Mouse (Mus musculus): ENCODE data around the gene Dpf3.
A peak's percentile ranks its signal among the peaks of the same experiment; 100 is the strongest.

Dpf3 gene

DNA sequence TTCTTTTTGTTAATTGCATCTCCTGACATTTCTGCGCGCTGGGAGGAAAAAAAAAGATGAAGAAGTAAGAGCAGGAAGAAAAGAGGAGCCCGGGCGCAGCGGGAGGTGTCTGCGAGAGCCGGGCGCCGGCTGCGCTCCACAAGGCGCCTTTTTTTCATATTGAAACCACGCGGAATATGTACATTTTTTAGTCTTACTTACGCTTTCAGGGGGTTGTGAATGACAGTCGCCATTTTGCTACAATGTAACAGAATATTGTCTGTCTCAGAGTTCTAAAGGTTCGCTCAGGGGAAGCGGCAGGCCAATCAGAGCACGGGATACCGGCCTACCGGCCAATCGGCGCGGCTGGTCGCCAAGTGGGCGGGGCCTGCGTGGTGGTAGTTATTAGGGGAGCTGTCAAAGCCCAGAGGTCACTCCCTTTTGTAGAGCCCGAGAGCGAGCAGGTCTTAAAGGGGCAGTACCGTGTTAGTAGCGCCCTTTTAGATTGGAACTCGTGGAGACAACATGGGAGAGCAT, at the start of gene Dpf3:
TSS of gene Dpf3 (minus strand) at position 241 of the 516 bp plus-strand sequence.
- DNase-seq (ENCODE audit: low read depth, low spot score) = peak; percentile 93

DNA sequence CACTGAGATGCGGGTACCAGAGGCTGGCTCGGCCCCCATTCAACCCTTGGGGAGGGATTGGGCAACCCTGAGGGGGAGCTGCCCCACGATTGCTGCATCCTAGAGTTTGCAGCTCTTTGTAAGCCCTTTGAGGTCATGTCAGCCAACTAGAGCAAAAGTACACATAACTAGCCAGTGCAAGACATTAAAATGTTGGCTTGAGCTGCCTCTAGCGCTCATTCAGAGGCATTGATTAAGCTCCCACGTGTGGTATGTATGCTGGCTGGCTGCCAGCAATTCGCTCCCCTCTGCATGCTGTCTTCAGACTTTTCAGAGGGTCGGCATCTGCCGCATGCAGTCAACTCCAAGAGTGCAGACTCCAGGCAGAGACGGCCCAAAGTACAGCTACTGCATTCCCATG, 48.5 kb upstream of the Dpf3 start:
- DNase-seq (ENCODE audit: low read depth, low spot score) = peak; percentile 20

DNA sequence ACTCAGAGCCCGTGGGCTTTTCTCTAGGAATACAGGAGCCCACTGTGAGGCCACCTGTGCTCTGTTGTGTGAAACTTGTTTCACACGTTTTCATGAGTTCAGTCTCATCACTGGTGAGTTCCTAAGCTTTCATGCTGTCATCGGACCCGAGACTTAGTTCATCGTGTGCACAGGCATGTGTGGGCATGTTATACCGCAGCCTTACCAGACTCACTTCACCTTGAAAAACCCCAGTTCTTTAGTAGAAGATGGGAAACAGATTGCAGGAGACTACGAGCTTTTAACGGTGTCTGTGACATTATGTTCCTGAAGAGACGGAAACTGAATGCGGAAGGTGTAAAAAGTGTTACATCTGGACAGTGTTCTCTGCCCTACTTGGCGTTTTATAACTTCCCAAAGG, 47.9 kb upstream of the Dpf3 start:
- DNase-seq (ENCODE audit: low read depth, low spot score) = no peak

DNA sequence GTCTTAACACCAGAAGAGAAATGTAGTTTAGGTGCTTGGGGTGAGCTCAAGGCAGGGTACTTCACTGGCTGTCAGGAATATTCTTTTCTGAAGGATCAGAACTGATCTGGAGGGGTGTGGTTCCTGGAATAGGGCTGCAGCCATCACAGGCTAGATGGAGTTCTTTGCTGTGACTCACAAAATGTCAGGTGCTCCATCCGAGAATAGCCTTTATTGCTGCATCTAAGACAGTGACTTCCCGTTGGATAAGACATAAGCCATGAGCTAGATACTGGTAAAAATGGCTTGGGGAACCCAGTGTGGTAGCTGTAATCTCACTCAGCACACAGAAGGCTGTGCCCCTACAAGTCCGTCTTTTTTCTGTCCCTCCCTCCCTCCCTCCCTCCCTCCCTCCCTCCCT, 46.7 kb upstream of the Dpf3 start:
- no peak for DNase-seq (ENCODE audit: low read depth, low spot score)

DNA sequence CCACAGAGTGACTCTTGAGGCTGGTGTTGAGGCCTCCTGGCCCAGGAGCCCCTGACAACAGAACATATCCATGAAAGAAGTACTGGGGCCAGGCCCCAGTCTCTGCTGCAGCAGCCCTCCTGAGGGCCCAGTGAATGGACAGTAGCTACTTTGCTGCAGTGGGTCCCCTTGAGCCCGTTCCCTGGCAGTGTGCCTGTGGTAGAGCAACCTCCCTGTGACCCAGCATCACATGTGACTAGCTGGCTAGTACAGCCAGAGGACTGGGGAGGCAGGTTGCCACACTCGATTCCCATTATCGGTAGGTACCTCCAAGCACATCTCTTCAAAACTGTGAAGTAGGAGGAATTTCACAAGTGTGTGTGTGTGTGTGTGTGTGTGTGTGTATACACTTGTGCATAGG, 45.5 kb upstream of the Dpf3 start:
- DNase-seq (ENCODE audit: low read depth, low spot score) = no peak

DNA sequence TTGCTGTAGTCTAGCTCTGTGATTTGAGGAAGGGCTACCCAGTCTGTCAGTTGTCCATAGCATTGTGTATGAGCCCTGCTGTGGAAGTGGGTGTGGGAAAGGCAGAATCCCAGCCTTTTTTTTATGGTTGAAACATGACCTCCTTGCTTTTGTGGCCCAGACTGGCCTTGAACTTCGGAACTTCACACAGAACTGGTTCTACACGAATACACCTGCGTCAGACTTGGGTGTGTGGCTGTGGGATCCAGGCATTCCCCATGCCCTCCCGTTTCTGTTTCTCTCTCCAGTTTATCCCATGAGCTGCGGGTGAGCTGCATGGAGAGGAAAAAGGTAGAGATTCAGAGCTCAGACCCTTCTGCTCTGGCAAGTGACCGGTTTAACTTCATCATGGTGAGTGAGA, 44.5 kb upstream of the Dpf3 start:
- no peak for DNase-seq (ENCODE audit: low read depth, low spot score)

DNA sequence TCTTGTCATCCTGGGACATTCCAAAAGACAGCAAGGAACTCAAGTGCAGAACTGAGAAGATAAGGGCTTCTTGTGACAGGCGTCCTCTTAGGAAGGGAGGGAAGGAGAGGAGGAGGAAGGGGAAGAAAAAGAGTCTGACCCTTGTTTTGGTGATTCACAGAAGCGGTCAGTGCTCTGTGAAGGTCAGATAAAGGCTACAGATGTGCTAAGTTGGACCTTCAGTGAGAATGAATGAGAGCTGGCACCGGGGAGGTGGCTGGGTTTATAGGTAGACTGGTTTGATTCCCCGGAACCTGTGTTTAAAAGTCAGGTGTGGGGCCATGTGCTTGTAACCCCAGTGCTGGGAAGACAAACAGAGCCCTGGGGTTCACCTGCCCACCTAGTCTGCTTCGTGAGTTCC, 41.1 kb upstream of the Dpf3 start:
- DNase-seq (ENCODE audit: low read depth, low spot score) = no peak

DNA sequence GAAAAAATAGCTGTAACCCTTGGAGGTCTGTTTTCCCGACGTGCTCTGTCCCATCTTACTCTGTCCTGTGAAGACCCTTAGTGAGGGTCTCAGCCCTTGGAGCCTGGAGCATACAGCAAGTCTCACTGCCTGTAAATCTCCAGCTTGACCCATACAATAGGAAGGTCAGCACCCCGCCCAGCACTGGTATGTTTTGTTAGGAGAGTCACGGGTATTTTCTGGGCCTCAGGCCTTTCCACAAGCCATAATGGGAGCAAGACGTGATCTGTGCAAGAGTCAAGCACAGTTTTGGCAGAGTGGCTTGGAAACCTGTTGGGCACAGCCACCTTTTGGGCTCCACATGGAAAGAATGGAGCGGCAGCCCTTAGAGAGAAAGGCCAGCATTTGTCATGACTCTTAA, 40.3 kb upstream of the Dpf3 start:
- DNase-seq (ENCODE audit: low read depth, low spot score) = no peak

DNA sequence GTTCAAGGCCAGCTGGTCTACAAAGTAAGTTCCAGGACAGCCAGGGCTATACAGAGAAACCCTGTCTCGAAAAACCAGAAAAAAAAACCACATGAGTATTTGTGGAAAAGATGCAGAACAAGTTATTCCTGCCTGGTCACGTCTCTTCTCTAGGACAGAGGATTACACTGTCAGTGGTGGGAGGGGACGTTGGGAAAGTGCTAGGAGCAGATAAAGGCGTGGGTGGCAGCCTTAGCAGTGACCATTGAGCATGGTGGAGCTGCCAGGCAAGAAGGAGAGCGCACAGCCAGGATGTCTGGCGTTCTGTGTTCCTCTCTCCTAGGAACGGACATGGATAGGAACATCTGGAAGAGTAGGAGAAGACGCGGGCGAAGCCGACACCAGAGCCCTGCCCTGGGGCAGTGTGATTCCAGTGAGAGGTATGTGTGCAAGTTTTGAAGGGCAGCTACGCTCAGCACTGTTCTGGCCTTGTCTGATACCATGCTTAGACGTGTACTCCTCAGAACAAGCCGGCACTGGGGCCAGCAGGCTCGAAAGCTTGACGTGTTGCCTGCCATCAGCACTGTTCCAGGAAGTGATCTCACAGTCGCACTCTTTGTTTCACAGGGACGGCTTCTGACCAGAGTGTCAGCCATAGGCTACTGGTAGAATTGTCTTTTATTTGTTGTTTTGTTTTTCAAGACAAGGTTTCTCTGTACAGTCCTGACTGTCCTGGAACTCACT, 38.5 kb upstream of the Dpf3 start:
- no peak for DNase-seq (ENCODE audit: low read depth, low spot score)

DNA sequence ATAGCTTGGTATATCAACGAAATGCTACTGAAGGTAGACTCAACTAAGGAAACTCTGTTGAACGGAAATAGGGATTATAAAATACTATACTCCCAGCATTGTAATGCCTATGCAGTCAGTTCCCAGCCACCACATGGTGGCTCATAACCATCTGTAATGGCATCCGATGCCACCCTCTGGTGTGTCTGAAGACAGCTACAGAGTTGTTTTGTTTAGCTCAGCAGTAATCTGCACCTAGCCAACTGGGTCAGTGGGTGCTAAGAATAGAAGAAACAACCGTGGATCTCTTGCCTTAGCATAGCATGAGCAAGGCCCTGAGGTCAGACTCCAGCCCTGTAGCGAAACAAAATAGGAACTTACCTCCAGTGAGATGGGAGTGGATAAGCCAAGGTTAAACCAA, 36.8 kb upstream of the Dpf3 start:
- DNase-seq (ENCODE audit: low read depth, low spot score) = no peak

DNA sequence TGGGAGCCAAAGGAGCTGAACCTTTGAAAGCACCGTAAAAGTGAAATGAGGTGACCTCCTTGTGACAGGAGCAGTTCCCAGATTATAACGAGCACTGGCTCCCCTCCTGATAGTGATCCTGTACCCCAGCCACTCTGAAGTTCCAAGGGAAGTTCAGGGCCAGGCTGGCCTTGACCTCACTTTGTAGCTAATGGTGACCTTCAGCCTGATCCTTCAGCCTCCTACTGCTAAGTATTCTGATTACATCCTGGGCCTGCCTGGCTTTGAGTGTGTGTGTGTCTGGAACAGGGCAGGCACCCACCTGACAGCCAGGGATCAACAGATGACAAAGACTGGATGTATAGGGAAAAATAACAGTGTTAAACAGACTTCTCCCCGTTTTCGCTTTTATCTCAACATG, 36.4 kb upstream of the Dpf3 start:
- no peak for DNase-seq (ENCODE audit: low read depth, low spot score)

DNA sequence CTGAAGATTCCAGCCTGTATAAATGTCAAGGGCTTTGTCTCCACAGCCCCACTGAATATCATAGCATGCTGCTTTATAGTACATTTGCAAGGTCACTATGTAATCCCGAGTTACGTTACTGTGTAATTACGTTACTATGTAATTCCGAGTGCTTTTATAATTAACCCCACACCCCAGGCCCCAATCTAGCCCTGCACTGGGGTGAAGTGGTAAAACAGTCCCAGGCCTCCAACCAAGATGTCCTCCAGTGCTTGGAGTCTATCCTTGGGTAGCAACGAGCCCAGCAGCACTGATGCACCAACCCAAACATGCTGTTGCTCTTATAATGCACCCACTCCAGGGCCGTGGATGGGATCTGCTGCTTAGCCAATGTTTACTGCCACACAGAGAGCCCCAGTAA, 35.5 kb upstream of the Dpf3 start:
- DNase-seq (ENCODE audit: low read depth, low spot score) = no peak

DNA sequence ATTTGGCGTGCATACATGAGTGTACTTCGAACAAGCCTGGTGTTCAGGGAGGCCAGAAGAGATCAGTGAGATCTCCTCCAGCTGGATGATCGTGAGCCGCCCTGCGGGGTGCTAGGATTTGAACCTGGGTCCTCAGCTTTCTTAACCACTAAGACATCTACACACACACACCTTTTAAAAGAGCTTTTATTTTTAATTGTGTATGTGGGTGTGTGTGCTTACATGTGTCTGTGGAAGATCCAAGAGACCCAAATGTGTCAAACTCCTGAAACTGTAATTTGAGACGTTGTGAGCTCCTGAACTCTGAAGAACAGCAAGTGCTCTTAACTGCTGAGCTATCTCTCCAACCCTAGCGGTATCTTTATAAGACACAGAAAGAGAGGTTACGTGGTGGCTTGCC, 33.6 kb upstream of the Dpf3 start:
- no peak for DNase-seq (ENCODE audit: low read depth, low spot score)

DNA sequence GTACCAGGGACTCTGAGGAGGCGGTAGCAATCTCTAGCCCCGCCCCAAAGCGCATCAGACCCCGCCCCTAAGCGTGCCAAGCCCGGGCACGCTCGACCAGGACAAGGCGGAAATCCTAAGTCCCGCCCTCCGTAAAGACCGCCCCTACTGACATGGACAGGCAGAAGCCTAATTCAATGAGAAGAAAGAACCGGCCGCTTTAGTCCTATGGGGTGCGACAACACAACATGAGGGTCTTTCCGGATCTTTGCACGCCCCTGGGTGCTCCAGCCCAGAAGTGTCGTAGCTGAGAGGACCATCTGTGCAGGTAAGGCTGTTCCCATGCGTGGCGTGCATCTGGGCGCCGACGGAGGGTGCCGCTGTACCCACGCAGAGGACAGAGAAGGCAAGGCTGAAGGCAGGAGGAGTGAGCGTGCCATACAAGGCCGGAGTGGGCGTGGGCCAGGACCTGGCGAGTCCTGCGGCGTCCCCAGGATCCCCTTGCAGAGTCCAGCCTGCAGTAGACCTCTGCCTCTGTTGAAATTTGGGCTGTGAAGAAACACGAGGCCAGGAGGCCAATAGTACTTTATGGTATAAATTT, 32.9 kb upstream of the Dpf3 start, which contains the start of gene Dcaf4:
TSS of gene Dcaf4 (plus strand) at position 156 of the 580 bp plus-strand sequence.
- peak; percentile 92 for DNase-seq (ENCODE audit: low read depth, low spot score)

DNA sequence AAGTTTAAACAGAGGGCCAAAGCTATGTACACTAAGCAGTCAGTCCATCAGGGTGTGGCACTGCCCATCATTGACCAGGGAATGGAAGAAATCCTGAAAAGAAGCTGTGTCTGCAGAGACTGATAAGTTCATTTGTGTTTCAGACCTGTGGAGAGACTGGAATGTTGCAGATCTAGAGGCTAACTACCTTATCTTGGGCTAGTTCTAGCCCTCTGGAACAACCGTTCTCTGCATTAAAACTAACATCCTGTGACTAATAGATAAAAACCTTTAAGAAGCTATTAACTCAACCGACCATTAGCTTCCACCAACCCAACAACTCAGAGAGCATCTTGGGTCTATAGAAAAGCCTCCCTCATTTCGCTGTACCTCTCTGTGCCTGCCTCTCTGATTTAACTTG, 30.1 kb upstream of the Dpf3 start:
- no peak for DNase-seq (ENCODE audit: low read depth, low spot score)

DNA sequence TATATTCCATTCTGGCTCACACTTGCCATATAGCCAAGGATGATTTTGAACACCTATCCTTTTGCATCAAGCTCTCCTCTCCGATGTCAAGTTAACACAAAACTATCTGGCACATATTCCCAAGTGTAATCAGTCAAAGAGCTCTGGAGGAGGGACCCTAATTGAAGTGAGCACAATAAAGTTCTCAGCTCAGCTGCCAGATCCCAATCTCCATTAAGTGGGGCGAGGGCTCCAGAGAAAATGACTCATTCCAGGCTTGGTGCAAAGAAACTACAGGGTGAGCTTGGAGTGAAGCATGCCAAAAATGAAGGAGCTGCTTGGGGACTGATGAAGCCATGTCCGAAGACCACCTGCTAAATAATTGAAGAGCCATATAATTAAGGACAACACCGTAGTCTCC, 26.7 kb upstream of the Dpf3 start:
- DNase-seq (ENCODE audit: low read depth, low spot score) = no peak

DNA sequence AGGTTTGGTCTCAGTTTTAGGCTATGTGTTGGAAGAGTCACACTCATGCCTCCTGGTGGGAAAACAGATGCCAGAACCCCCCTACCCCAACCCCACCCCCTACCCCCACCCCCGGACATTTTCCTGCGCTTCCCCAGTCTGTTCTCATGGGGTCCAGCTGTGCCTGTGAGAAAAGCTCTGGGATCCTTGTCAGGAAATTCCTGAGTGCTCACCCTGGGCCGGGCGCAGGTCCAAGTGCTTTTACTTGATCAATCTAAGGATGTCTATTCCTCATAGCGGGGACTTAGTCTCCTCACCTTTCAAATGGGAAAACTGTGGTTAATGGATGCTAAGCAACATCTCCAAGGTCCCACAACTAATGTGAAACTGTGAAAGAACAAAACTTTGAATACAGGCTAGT, 25.7 kb upstream of the Dpf3 start:
- no peak for DNase-seq (ENCODE audit: low read depth, low spot score)

DNA sequence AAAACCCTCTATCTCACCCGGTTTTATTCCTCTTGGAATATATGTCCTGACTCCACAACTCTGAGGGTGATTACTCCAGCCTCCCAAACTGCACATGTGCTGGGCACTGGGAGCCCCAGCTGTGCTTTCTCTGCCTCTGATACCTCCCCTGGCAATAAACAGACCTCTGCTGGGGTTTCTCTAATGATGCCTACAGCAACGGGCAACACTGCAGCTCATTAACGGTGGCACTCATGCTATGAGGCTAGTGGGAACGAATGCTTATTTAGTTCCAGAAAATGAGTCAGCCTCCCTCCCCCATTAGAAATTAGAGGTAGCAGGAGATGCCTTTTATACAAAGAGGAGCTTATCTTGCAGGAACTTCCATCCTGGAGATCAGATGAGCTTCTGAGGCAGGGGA, 25.3 kb upstream of the Dpf3 start:
- DNase-seq (ENCODE audit: low read depth, low spot score) = no peak

DNA sequence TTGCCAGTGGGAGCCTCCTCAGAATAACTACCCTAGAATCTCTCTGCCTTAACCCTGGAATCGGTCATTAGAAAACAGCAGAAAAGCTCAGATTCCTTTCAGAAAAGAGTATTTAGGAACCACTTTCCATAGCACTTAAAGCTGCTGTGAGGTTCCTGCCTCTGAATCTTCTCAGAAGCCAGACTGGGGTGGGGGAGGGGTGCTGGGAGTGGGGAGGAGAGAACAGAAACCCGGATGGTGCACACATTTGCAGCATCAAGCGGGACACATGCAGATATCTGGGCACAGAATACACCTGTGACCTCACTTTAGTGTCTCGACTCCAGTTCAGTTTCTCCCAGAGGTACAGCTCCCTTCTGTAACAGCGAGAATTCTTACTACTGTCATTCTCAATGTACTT, 23.1 kb upstream of the Dpf3 start:
- no peak for DNase-seq (ENCODE audit: low read depth, low spot score)

DNA sequence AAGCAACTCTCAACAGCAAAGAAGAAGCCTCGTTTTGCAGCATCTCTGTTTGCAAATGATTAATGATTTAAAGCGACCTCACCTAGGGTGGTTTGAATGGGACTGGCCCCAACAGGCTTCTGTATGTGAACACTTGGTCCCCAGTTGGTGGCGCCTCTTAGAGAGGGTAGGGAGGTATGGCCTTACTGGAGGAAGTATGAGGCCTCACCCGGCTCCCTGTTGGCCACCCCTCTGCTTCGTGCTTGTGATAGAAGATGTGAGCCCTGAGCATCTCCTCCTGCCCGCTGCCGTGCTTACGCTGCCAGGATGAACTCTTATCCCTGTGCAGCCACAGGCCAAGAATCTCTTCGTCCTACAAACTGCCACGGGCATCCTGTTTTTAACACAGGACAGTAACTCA, 19.0 kb upstream of the Dpf3 start:
- DNase-seq (ENCODE audit: low read depth, low spot score) = no peak

DNA sequence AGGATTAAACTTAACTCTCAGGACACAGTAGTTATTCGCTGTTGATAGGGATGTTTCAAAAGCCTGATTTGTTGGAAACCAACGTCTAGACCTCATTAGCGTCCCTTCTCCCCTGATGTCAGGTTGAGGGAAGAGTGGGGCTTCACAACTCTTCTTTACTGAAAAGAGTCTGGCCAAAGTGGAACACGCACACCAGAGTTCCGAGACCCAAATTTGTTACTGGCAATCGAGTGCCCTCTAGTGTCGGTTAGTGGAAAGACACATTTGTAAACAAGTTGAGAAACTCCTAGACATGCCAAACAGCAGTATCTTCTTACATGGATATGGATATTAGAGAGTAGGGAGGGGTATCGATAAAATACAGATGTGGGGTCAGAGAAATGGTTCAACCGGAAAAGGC, 14.7 kb upstream of the Dpf3 start:
- DNase-seq (ENCODE audit: low read depth, low spot score) = peak; percentile 71

DNA sequence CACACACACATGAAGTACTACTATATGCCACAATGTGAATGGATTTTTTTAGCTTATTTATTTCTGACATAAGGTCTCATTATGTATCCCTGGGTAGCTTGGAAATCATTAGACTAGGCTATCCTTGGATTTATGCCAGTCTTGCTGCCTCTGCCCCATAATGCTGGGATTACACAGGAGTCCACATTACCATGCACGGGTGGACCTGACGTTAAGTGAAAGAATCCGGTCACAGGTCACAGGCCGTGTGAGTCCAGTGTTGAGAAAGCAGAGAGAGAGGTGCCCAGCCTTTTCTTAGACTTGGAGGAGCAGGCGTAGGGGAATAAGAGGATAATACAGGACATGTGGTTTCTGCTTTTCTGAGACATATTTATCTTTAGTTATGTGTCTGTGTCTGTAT, 11.7 kb upstream of the Dpf3 start:
- DNase-seq (ENCODE audit: low read depth, low spot score) = no peak

DNA sequence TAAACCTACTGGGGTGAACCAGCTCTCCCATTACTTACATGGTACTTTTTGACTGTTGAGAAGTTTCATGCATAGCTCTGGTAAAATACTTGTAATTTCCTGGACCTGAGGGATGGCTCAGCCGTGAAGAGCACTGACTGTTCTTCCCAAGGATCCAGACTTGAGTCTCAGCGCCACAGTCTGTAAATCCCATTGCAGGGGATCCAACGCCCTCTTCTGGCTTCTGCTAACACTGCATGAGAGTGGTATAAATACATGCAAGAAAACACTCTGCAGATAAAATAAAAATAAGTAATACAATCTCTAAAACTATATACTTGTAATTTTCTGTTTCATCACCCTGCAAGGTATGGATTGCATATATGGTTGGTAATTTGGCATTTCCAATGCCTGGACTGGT, 10.4 kb upstream of the Dpf3 start:
- no peak for DNase-seq (ENCODE audit: low read depth, low spot score)

DNA sequence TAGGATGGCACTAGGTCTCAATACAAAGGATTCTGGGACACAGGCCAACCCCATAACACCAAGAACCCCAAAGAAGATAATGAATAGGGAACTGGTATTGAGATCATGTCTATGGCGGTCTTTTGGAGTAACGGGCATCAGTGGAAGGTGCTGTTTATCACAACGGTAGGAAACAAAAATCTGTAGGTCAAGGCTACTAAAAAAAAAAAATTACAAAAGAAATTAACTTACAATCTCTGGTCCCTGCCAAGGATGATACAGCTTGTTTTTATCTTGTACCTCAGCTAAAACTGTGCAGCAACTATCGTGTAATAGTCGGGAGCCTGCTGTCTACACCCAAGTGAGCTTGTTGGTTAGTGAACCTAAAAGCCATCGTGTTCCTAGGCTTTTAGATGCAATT, 9.2 kb upstream of the Dpf3 start:
- DNase-seq (ENCODE audit: low read depth, low spot score) = no peak

All from embryo, embryonic 11.5 days (tissue).